Mouse (Mus musculus) adrenal gland, postnatal 4 days (tissue): ENCODE results near the gene Daxx. TPM values are rescaled to one million over a fixed set of nuclear protein-coding genes. Genes with fewer than 3 reads are reported as not detected.
A peak's percentile ranks its signal among the peaks of the same experiment; 100 is the strongest.

Experiments used
- DNase-seq, 2 experiments: peaks; one replicate each; pipeline ENCODE4 v3.0.0; 2021 to 2022; ENCODE audit warnings: low spot score in 2 of 2, mixed read lengths in 2 of 2
- total RNA-seq, 2 experiments: library from RNA; stranded (reverse); gene quantifications; 2 replicates each; pipeline ENCODE4 v1.2.3; 2021

Gene Daxx
- total RNA-seq, 2 experiments from 2014 or later, result 34.7 to 37.8 TPM

DNA sequence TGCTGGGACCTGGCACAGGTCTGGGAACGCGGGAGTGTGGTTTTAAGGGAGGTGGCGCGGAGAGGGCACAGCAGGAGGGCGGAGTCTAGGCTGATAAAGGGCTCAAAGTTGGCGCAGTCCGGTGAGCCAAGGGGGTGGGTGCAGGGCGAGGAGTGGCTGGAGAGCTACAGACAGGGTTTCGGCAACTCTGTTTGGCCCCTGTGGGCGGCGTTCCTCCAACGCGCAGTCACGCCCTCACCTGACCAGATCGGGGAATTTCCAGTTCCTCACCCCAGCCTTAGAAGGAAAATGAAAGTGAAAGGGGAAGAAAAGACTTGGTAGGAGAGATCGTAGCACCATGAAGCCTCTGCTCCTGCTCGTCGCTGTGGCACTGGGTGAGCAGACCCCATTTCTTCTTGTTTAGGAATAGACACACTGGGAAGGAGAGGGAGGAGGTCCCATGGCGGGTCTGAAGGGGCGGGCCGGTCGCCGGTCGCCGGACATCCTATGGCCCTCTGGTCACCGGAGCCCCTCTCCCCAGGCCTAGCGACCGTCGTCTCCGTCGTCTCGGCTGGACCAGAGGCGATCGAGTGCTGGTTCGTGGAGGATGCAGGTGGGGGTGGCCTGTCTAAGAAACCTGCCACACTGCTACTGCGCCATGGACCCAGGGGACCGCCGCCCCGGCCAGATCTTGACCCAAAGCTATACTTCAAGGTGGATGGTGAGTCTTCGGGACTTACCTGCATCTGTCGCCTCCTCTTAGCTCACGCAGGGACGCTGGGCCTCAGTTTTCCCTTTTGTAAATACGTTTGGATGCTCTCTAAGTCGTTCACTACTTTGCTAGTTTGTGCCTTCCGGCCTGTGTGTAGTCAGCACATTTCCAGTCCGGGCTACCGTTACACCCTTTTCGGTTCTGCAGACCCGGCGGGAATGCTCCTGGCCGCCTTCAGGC lies 10.4 kb downstream of the Daxx start:
- peak in 1 of 2 experiments; percentile 69 for DNase-seq

DNA sequence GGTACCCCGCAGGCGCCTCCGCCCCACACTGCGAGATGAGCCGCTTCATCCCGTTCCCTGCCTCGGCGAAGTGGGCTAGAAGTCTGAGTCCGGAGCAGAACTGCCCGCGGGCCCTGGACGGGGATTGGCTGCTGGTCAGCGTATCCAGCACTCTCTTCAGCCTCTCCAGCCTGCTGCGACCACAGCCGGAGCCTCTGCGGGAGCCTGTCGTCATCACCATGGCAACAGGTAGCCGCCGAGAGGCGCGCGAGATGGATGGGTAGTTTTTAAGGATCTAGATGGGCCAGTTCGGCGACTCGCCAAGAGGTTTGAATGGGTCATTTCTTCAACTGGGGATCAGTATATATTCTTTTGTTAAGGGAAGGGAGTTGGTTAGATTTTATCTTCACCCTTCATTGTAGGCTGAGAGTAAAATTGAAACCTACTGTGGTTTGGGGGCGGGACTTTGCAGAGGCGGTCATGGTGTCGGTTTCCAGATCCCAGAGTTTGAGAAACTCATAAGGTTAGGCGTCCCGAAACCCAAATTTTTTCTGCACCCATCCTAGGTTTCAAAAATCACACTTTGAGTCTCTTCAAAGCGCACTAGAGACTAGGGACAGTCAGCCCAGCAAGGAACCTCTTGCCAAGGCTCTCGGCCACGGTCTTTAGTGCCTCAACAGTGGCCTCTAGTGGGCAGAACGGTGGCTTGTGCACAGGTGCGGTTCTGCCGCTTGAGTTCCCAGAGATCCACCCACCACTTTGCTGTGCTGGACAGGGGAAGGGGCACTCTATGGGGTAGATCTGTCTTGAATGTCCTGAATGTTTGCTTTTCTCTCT lies 11.3 kb downstream of the Daxx start:
- peak in 1 of 2 experiments; percentile 64 for DNase-seq

DNA sequence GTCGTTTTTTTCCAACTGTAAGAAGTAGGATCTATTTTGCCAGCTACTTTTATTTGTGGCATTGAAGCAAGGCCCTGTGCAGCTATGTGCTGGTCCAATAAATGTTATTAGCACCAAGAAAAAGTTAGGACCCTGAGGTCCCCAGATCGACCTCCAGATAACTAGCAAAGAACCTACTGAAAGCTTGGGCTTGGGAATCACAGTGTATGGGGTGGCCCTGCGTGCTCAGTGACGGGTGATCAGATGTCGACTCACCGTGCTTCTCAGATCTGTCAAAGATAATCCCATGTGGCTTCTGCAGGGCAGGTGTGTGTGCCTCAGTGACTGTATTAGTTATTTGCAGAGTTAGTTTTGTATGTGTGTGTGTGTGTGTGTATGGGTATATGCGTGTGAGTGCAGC lies 12.1 kb downstream of the Daxx start:
- DNase-seq, result no peak

DNA sequence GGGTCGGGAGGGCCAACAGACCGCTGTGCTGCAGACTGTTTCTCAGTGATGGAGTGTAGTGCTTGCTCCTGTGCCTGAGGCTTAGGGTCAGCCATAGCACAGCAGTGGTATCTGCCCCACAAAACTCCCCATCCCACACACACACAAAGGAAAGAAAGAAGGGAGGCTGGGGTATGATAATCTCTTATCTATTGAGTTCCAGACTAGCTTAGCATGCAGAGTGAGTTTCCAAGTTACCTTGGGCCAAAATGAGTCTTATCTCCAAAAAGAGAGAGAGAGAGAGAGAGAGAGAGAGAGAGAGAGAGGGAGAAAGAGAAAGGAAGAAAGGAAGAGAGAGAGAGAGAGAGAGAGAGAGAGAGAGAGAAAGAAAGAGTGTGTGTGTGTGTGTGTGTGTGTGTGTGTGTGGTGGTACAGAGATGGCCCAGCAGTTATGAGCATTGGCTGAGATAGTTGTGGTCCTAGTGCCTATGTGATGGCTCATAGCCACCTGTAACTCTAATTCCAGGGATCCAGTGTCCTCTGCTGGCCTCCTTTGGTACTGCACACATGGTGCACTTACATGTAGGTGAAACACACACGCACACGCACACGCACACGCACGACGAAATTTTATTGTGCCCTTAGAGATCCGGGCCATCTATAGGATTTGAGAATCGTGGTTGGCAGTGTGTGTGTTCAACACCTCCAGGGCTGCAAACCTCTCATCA lies 15.5 kb downstream of the Daxx start:
- no peak for DNase-seq

DNA sequence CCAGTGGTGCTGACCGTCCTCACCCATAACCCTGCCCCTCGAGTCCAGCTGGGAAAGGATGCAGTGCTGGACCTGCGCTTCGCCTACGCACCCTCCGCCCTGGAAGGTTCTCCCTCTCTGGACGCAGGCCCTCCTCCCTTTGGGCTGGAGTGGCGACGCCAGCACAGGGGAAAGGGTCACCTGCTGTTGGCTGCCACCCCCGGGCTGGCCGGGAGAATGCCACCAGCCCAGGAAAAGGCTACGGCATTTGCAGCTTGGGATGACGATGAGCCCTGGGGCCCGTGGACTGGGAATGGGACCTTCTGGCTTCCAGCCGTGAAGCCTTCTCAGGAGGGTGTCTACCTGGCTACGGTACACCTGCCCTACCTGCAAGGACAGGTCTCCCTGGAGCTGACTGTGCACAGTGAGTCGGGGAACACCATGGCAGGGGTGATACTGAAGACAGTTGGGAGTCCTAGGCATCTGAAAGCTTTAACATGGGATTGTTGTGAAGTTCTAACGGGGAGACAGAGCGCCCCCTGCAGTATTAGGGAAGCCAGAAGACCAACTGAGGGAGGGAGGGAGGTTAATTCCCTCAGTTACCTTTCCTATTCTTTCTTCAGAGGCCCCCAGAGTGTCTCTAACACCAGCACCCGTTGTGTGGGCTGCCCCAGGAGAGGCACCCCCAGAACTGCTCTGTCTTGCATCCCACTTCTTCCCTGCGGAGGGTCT lies 16.3 kb downstream of the Daxx start:
- DNase-seq, result no peak

DNA sequence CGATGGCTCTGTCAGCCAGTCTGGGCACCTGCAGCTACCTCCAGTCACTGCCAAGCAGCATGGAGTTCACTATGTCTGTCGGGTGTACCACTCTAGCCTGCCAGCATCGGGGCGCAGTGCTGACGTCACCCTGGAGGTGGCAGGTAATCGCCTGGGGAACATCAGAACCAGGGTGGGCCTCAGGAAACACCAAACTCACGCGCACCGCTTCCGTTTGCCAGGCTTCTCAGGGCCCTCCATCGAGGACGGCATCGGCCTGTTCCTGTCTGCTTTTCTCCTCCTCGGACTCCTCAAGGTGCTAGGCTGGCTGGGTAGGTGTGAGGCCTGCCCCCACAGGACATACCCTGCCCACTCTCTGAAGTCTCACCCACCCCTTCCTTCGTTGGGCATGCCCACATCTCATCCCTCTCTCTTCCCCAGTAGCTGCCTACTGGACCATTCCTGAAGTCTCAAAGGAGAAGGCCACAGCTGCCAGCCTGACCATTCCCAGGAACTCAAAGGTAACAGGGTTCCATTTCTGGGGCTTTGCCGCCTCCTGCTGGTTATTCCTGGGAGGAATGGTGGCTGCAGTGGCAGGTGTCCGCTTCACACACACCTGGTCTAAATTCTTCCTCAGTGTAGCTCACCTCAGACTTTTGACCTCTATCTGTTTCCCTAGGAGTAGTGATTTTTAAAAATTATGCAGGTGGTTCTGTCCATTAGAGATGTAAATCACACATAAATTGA lies 17.2 kb downstream of the Daxx start:
- DNase-seq, result no peak

DNA sequence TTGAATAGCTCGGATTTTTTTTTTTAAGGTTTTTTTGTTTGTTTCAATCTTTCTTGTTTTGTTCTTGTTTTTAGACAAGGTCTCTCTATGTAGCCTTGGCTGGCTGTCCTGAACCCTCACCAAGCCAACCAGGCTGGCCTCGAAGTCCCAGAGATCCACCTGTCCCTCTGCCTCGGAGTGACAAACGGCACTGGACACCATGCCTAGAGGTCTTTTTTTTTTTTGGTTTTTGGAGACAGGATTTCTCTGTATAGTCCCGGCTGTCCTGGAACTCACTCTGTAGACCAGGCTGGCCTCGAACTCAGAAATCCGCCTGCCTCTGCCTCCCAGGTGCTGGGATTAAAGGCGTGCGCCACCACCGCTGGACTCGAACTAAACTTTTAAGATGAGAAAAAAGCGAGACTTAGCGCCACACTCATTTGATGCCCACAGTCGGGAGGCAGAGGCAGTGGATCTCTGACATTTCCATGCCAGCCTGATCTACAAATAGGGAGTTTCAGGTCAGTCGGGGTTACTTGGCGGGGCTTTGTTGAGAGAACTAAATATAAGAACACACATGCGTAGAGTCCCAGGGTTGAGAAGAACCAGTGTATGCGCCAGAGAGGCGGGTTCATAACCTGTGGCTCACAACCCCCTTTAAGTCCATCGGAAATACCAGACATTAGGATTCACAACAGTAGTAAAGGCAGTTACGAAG lies 19.2 kb downstream of the Daxx start:
- no peak for DNase-seq

DNA sequence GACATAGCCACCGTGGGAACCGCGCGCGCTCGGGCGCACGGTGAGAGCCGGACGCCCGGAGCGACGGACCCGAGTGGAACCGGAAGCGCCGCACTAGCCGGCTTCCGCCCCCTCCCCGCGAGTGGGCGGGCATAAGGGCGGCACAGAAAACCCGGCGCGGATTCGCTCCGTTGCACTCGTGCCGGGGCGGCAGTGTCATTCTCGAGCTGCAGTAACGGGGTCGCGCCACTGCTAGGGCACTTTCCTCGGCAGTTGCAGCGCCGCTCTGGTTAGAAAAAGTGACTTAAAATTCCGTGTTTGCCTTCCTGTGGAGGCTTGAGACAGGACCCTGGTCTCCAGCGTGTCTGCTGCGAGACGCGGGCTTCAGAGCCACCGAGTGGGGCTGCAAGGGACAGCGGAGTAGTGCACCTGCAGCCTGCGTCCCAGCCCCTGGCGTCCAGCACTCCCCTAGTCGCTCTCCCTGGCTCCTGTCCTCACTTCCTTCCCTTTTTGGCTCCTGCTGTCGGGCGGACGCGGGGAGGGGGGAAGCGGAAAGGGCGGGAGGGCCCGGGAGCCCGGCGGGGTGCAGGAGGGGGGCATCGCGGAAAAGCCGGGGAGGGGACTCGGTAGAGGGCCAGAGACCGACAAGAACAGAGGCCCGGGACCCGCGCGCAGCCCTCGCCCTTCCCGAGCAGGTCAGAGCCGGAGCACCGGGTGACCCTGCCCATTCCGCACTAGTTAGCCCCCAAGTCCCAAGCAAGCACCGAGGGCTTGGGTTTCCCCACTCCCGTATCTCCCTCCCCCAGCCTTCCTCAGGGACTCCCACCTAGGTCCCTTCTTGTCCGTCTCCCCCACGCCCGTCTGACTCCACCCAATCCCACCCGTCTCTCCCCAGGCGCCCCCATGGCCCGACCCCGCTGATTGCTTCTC lies 20.4 kb downstream of the Daxx start, which contains the start of gene Rgl2:
Rgl2 (plus strand) TSS at position 173 of the 909 bp plus-strand sequence.
- peak; percentile 88 to 93 for DNase-seq

DNA sequence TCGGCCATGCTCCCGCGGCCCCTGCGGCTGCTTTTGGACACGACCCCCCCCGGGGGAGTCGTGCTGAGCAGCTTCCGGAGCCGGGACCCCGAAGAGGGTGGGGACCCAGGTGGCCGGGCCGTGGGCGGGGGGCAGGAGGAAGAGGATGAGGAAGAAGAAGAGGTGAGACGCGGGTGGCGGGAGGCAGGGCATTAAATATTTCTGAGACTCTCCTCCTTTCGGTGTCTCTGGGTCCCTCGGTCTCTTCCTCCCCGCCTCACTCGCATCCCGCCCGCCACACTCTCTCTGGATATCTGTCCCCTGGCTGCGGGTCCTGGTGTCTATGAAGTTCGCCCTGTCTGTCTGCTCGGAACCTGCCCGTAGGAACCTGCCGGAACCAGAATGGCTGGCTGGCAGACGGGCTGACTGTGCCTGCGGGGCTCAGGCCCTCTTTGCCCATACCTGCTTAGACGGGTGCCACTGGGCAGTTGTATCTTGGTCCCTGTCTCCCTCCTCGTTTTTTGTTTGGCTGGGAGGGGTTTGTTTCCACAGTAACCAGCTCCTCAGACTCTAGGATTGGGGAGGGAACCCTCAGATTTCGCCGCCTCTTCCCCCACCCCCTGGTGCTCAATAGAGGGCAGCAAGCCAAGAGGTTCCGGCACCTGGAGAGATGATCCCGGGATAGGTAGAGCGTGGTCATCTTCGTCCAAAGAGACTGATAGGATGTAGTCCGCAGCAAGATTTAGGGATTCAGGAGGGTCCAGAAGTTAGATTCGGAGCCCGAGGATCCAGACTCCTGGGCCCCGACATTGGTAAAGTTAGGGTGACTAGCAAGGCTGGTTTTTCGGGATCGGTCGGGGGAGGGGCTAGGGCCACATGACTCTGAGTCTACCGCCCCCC lies 21.3 kb downstream of the Daxx start:
- no peak for DNase-seq

DNA sequence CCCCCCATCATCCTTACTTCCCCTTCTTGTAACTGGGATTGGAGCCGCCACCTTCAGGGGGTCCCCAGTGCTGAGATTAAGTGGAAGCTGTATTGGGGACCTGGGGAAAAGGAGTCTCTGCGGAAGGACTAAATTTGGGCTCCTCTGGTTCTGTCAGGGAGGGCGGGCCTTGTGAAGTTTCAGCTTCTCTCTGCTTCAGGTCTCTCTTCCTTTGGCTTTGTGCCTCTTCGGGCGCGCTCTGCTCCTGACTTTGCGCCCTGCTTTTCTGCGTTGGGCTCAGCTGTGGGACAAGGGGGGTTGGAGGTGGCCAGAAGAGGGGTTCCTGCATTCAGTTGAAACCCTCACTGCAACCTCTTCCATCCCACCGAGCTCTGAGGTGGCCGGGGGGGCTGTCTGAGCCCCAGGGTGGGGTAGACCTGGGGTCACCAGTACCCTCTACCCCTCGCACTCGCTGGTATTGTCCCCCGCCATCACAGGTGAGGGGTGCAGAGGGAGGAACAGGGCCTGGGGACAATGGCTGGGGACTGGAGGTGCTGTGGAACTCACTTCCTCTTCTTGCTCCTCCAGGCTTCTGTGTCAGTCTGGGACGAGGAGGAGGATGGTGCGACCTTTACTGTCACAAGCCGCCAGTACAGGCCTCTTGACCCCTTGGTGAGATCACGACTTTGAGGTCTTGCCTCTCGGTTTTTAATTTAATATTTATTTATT lies 22.1 kb downstream of the Daxx start:
- no peak for DNase-seq

DNA sequence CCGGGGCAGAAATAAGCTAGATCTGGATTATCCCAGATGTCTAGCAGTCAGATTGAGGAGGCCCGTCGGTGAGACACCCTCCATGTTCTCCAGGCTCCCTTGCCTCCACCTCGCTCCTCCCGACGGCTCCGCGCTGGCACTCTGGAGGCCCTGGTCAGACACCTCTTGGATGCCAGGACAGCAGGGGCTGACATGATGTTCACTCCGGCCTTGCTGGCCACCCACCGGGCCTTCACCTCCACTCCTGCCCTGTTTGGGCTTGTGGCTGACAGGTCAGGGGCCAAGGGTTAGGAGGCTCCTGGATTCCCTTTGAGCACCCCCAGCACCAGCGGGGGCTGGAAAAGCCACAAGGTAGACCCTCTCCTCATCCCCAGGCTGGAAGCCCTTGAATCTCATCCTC lies 22.7 kb downstream of the Daxx start:
- DNase-seq, result no peak

DNA sequence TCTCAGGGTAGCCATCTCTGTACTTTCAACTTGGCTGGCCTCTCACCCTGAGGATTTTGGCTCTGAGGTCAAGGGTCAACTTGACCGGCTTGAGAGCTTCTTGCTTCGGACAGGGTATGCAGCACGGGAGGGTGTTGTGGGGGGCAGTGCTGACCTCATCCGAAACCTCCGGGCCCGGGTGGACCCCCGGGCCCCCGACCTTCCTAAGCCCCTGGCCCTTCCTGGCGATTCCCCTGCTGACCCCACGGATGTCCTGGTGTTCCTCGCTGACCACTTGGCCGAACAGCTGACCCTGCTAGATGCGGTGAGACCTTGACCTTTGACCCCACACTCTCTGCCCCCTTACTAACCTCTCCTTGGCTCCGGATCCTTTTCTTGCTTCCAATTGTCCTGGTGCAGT lies 23.2 kb downstream of the Daxx start:
- DNase-seq, result no peak

DNA sequence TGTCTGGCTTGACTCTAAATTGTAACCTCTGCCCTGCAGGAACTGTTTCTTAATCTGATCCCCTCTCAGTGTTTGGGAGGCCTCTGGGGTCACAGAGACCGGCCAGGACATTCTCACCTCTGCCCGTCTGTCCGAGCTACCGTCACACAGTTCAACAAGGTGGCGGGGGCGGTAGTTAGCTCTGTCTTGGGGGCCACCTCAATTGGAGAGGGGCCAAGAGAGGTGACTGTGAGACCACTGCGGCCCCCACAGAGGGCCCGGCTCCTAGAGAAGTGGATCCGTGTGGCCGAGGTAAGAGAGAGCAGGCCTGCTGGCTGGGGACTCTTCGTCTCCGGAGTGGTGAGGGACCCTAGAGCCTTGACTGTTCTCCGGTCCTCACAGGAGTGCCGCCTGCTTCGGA lies 23.8 kb downstream of the Daxx start:
- DNase-seq, result no peak

DNA sequence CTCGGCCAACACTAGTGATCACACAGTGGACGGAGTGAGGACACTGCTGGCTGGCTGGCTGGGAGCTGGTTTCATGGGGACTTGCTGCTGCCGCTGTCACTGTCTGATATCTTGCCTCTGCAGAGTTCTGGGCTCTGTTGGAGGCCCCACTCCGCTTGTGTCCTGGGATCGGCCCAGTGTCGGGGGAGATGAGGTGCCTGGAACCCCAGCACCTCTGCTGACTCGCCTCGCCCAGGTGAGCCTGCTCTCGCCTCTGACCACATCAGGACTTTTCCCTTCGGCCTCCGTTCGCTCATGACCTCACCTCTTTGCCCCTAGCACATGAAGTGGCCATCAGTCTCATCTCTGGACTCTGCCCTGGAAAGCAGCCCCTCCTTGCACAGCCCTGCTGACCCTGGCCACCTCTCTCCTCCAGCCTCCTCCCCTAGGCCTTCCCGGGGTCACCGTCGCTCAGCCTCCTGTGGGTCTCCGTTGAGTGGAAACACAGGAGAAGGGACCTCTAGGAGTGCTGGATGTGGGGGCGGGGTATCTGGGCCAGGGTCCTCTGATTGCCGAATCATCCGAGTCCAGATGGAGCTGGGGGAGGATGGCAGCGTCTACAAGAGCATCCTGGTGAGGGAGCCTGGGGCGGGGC lies 26.3 kb downstream of the Daxx start:
- no peak for DNase-seq

DNA sequence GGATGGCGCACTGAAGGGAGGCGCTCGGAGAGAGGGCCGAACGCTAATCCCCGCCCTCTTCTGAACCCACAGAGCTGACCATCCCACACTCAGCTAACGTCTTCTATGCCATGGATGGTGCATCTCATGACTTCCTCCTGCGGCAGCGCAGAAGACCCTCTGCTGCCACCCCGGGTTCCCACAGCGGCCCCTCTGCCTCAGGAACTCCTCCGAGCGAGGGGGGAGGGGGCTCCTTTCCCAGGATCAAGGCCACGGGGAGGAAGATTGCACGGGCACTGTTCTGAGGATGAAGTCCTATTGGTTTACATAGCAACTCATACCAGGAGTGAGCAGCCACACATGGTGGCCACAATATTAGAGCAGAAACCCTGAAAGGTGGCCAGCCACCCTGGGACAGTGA lies 27.8 kb downstream of the Daxx start:
- DNase-seq, result no peak

DNA sequence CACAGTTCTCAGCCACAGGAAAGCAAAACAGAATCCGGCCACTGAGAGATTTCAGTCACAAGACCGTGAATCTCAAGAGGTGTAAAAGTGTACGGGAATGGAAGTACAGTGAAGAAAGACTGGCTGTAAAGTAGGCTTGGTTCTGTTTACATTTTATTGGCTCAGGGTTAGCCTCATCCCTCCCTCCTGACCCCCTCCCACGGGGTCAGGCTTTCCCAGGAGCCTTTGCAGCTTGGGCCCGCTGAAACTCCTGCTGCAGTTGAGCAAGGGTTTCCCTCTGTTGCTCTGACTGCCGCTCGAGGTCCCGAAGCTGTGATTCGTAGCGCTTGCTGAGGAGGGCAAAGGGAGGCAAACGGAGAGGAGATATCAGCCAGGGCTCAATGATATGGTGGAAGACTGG lies 29.6 kb downstream of the Daxx start:
- no peak for DNase-seq
